Mouse (Mus musculus) mesoderm, embryonic 11.5 days (tissue): ENCODE measurements at regions not wholly inside any gene's neighbourhood (a gene's known extent, or its start where the extent isn't known, plus 50 kb on each side); places are given as distances from the start of the nearest gene placed in this dataset.

Source experiments
- DNase-seq: peaks from one replicate; pipeline ENCODE4 v3.0.0-alpha.2; 2012; ENCODE audit warnings: low read depth, low spot score

DNA sequence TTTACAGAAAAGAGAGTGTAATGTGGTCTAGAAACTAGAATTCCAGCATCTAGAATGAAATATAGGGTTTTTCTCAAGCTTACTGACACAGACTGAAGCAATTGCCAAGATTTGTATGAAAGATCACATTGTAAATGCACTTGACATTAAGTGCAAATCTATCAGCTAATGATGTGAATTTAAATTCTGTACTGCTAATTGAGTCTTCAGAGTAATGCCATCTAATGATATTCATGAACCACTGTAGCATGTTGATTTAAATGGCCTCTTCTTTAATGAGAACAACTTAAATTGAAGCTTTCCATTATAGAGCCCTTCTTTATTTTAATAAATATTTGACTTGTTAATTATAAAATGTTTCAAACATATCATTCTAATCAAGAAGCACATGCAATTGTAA is 2102.8 kb upstream of the Gm12353 start:
- DNase-seq: no peak

DNA sequence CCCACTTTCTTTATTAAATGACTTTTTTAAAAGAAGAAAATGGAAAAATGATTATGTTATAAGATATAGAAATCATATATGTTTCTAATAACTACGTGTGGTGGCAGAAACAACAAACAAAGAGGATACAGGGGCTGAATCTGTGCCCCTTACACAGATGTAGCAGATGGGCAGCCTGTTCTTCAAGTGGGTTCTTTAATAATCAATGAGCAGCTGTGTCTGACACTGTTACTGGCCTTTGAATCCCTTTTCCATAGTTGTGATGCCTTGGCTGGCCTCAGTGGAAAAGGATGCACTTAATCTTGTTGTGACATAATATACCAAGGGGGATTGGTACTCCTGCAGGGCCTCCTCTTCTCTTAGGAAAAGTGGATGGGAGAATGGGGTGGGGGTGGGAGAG is 2101.0 kb upstream of the Gm12353 start:
- DNase-seq: peak; percentile 2
